Mouse (Mus musculus): ENCODE results near the gene Smyd1.

GRCm38 (mm10) chr6:71272316-71272741, 49.7 kb downstream of the Smyd1 start:
- TF ChIP-seq SMC3 (IDR thresholded peaks at IDR 0.05; ENCODE audit: low read depth, low read length) (no peak), JUND (conservative IDR thresholded peaks at IDR 0.05; ENCODE audit: low read depth, low read length) (no peak), MAX (IDR thresholded peaks at IDR 0.05; ENCODE audit: low read length) (peak; percentile 29; the same call in 1 of the 2 replicates), CTCF (conservative IDR thresholded peaks at IDR 0.05 in 1 of 2, IDR thresholded peaks at IDR 0.05 in 1 of 2; ENCODE audit: low read depth in 2 of 2, low read length in 2 of 2) (no peak), SIN3A (IDR thresholded peaks at IDR 0.05; ENCODE audit: low read length) (peak; percentile 57), CHD2 (IDR thresholded peaks at IDR 0.05; ENCODE audit: low read length) (0 out of 2 replicates have a peak, but pooled peaks have one; percentile 29), USF1 (IDR thresholded peaks at IDR 0.05; ENCODE audit: low read depth, low read length) (no peak), RCOR1 (conservative IDR thresholded peaks at IDR 0.05; ENCODE audit: low read depth, low read length) (no peak), POLR2A (IDR thresholded peaks at IDR 0.05; ENCODE audit: low read depth, low read length) (no peak), HCFC1 (IDR thresholded peaks at IDR 0.05; ENCODE audit: low read depth, low read length) (no peak), UBTF (IDR thresholded peaks at IDR 0.05; ENCODE audit: low read depth, low read length) (no peak)
